Mouse (Mus musculus): Measurements from ENCODE around the gene Cd177. TPM values are rescaled to one million over a fixed set of nuclear protein-coding genes. Genes with fewer than 3 reads are reported as not detected.

The Cd177 gene
- polyA plus RNA-seq, 1 experiment: 6.9 TPM

GRCm38 (mm10) chr7:24773942-24774535, 13.9 kb upstream of the Cd177 start:
- TF ChIP-seq POLR2A (IDR thresholded peaks at IDR 0.05; ENCODE audit: low read depth, low read length) (no peak), CTCF (IDR thresholded peaks at IDR 0.05; ENCODE audit: extremely low read depth, insufficient read depth, insufficient read length, insufficient replicate concordance) (no peak)
- no peak for DNase-seq (ENCODE audit: low read depth in 1 of 2, low spot score in 2 of 2)
- WGBS: 50% methylated on average over 3 of the region's 3 CpGs
- no peak overlapping the region for H3K4me3 ChIP-seq (ENCODE audit: extremely low read depth, insufficient read depth, insufficient read length)
- no peaks in the 10 kb centered on the region for H3K36me3 ChIP-seq (ENCODE audit: control insufficient read depth, insufficient read depth, low read length)
- H3K27ac ChIP-seq (ENCODE audit: insufficient read depth, low read length): no peak overlapping the region
- no peaks in the 10 kb centered on the region for H3K27me3 ChIP-seq (ENCODE audit: control insufficient read depth, insufficient read depth, low read length)
- H3K4me1 ChIP-seq (ENCODE audit: control insufficient read depth, insufficient read depth, insufficient read length): no peaks in the 10 kb centered on the region

- no peaks in the 10 kb centered on the region for H3K4me1 ChIP-seq (ENCODE audit: control insufficient read depth, insufficient read depth, insufficient read length)
- no peaks in the 10 kb centered on the region for H3K36me3 ChIP-seq (ENCODE audit: control insufficient read depth, insufficient read depth, low read length)
- DNase-seq (ENCODE audit: low read depth in 1 of 2, low spot score in 2 of 2): no peak
- TF ChIP-seq POLR2A (IDR thresholded peaks at IDR 0.05; ENCODE audit: low read depth, low read length) (no peak), CTCF (IDR thresholded peaks at IDR 0.05; ENCODE audit: extremely low read depth, insufficient read depth, insufficient read length, insufficient replicate concordance) (no peak)
- H3K4me3 ChIP-seq (ENCODE audit: extremely low read depth, insufficient read depth, insufficient read length): no peak overlapping the region
- H3K27ac ChIP-seq (ENCODE audit: insufficient read depth, low read length): no peak overlapping the region
- H3K27me3 ChIP-seq (ENCODE audit: control insufficient read depth, insufficient read depth, low read length): no peaks in the 10 kb centered on the region
Observed at GRCm38 (mm10) chr7:24771361-24771760, 11.2 kb upstream of the Cd177 start.

- H3K27me3 ChIP-seq (ENCODE audit: control insufficient read depth, insufficient read depth, low read length): no peaks in the 10 kb centered on the region
- H3K4me1 ChIP-seq (ENCODE audit: control insufficient read depth, insufficient read depth, insufficient read length): no peaks in the 10 kb centered on the region
- no peak overlapping the region for H3K4me3 ChIP-seq (ENCODE audit: extremely low read depth, insufficient read depth, insufficient read length)
- 85% methylated on average over 8 of the region's 8 CpGs for WGBS
- DNase-seq (ENCODE audit: low read depth in 1 of 2, low spot score in 2 of 2): no peak
- TF ChIP-seq CTCF (IDR thresholded peaks at IDR 0.05; ENCODE audit: extremely low read depth, insufficient read depth, insufficient read length, insufficient replicate concordance): no peak
- no peak for TF ChIP-seq POLR2A (IDR thresholded peaks at IDR 0.05; ENCODE audit: low read depth, low read length)
- H3K27ac ChIP-seq (ENCODE audit: insufficient read depth, low read length): no peak overlapping the region
- H3K36me3 ChIP-seq (ENCODE audit: control insufficient read depth, insufficient read depth, low read length): no peaks in the 10 kb centered on the region
Observed at GRCm38 (mm10) chr7:24762574-24762973, 2.5 kb upstream of the Cd177 start.

DNA sequence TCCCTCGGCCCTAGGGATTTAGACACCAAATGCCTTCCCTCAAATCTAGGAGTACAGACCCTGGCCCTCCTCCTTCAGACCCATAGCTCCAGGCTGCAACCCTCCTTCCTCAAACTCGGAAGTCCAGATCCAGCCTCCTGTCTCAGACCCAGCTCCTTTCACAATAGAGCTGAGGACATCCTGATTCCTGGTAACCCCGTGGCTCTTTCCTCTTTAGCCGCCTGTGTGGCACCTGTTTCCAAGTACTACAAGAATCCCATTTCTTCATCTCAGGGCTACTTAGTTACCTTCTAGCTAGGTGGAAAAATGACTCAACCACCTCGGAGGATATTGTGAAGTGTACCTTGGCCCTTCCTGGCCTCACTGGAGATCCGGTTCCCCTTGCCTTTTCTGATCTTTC, 1.1 kb upstream of the Cd177 start:
- H3K27ac ChIP-seq (ENCODE audit: insufficient read depth, low read length): no peak overlapping the region
- no peaks in the 10 kb centered on the region for H3K27me3 ChIP-seq (ENCODE audit: control insufficient read depth, insufficient read depth, low read length)
- 71% methylated on average over 6 of the region's 6 CpGs for WGBS
- no peak for DNase-seq (ENCODE audit: low read depth in 1 of 2, low spot score in 2 of 2)
- no peaks in the 10 kb centered on the region for H3K4me1 ChIP-seq (ENCODE audit: control insufficient read depth, insufficient read depth, insufficient read length)
- H3K36me3 ChIP-seq (ENCODE audit: control insufficient read depth, insufficient read depth, low read length): no peaks in the 10 kb centered on the region
- no peak for TF ChIP-seq CTCF (IDR thresholded peaks at IDR 0.05; ENCODE audit: extremely low read depth, insufficient read depth, insufficient read length, insufficient replicate concordance)
- no peak for TF ChIP-seq POLR2A (IDR thresholded peaks at IDR 0.05; ENCODE audit: low read depth, low read length)
- no peak overlapping the region for H3K4me3 ChIP-seq (ENCODE audit: extremely low read depth, insufficient read depth, insufficient read length)

DNA sequence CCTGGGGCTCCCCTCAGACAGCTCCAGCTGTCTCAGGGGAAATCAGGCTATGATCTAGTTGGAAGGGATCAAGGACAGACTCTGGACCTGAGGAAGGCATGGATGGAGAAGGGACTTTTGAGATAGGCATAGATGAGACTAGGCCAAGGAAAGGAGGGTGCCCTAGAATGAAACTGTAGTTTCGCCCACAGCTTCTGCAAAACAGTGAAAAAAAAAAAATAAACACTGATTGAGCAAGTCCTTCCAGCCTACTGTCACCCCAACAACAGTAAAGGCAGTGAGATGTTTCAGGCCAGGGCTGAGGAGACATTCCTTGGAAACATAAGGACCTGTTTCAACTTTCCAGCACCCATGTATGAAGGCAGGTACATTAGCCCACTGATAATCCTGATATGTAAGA, 1.6 kb downstream of the Cd177 start:
- Histone ChIP-seq H3K36me3 (ENCODE audit: control insufficient read depth, insufficient read depth, low read length) (no peaks in the 10 kb centered on the region), H3K4me1 (ENCODE audit: control insufficient read depth, insufficient read depth, insufficient read length) (no peaks in the 10 kb centered on the region), H3K4me3 (ENCODE audit: extremely low read depth, insufficient read depth, insufficient read length) (no peak overlapping the region), H3K27ac (ENCODE audit: insufficient read depth, low read length) (no peak overlapping the region), H3K27me3 (ENCODE audit: control insufficient read depth, insufficient read depth, low read length) (no peaks in the 10 kb centered on the region)
- TF ChIP-seq POLR2A (IDR thresholded peaks at IDR 0.05; ENCODE audit: low read depth, low read length) (no peak), CTCF (IDR thresholded peaks at IDR 0.05; ENCODE audit: extremely low read depth, insufficient read depth, insufficient read length, insufficient replicate concordance) (no peak)
- DNase-seq (ENCODE audit: low read depth in 1 of 2, low spot score in 2 of 2): no peak
- WGBS: 63% methylated on average over 1 of the region's 1 CpGs

- Histone ChIP-seq H3K36me3 (ENCODE audit: control insufficient read depth, insufficient read depth, low read length) (no peaks in the 10 kb centered on the region), H3K4me3 (ENCODE audit: extremely low read depth, insufficient read depth, insufficient read length) (no peak overlapping the region), H3K27ac (ENCODE audit: insufficient read depth, low read length) (no peak overlapping the region), H3K27me3 (ENCODE audit: control insufficient read depth, insufficient read depth, low read length) (no peaks in the 10 kb centered on the region), H3K4me1 (ENCODE audit: control insufficient read depth, insufficient read depth, insufficient read length) (no peaks in the 10 kb centered on the region)
- TF ChIP-seq POLR2A (IDR thresholded peaks at IDR 0.05; ENCODE audit: low read depth, low read length): no peak
- TF ChIP-seq CTCF (IDR thresholded peaks at IDR 0.05; ENCODE audit: extremely low read depth, insufficient read depth, insufficient read length, insufficient replicate concordance): no peak
- WGBS: 43% methylated on average over 5 of the region's 5 CpGs
- DNase-seq (ENCODE audit: low read depth in 1 of 2, low spot score in 2 of 2): no peak
Observed at GRCm38 (mm10) chr7:24753476-24753875, 6.6 kb downstream of the Cd177 start.

DNA sequence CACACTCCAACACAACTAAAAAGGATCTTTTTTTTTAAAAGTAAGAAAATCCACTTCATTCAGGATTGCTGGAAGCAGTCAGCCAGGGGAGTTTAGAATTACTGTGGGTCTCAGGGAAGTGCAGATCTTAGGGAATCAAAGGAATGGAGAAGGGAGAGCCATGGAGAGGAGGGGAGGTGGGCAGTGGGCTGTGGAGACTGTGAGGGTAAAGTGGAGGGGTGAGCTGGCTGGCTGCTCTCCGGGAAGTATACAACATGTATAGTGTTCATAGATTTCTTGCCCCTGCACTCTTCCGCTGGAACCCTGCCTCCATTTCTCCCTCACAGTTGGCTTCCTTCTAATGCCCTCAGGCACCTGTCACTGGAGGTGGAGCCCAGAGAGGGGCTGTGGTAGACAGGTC, 8.5 kb downstream of the Cd177 start:
- Histone ChIP-seq H3K27me3 (ENCODE audit: control insufficient read depth, insufficient read depth, low read length) (no peaks in the 10 kb centered on the region), H3K27ac (ENCODE audit: insufficient read depth, low read length) (no peak overlapping the region), H3K36me3 (ENCODE audit: control insufficient read depth, insufficient read depth, low read length) (no peaks in the 10 kb centered on the region), H3K4me3 (ENCODE audit: extremely low read depth, insufficient read depth, insufficient read length) (no peak overlapping the region), H3K4me1 (ENCODE audit: control insufficient read depth, insufficient read depth, insufficient read length) (no peaks in the 10 kb centered on the region)
- WGBS: 100% methylated on average over 2 of the region's 2 CpGs
- no peak for DNase-seq (ENCODE audit: low read depth in 1 of 2, low spot score in 2 of 2)
- TF ChIP-seq POLR2A (IDR thresholded peaks at IDR 0.05; ENCODE audit: low read depth, low read length) (no peak), CTCF (IDR thresholded peaks at IDR 0.05; ENCODE audit: extremely low read depth, insufficient read depth, insufficient read length, insufficient replicate concordance) (no peak)
